Mouse (Mus musculus): ENCODE measurements around the gene Clca3b. TPM values are rescaled to one million over a fixed set of nuclear protein-coding genes. Genes with fewer than 3 reads are reported as not detected.

Clca3b gene
- not detected for polyA plus RNA-seq (2017; shearing (Covaris generic))

GRCm38 (mm10) chr3:144849014-144849556, at the start of gene Clca3b:
TSS of gene Clca3b (minus strand) at chr3:144849357.

GRCm38 (mm10) chr3:144819219-144819618, 29.9 kb downstream of the Clca3b start, which contains the start of gene Clca3a2:
TSS of gene Clca3a2 (minus strand) at chr3:144819494.

Other genes starting within 250 kb of the Clca3b start
- 208 TPM for gene Sh3glb1, start 129.0 kb downstream of the Clca3b start, polyA plus RNA-seq (2017; shearing (Covaris generic))
- gene Clca3a1, start 88.4 kb downstream of the Clca3b start, polyA plus RNA-seq (2017; shearing (Covaris generic)) = not detected
- gene Clca3a2, start 29.9 kb downstream of the Clca3b start, polyA plus RNA-seq (2017; shearing (Covaris generic)) = 0.13 TPM
- not detected for gene Clca4b, start 83.2 kb upstream of the Clca3b start, polyA plus RNA-seq (2017; shearing (Covaris generic))
- gene Clca4a, start 125.7 kb upstream of the Clca3b start, polyA plus RNA-seq (2017; shearing (Covaris generic)) = not detected
- 0.21 TPM for gene Clca1, start 183.4 kb upstream of the Clca3b start, polyA plus RNA-seq (2017; shearing (Covaris generic))

All from effector memory CD4-positive, alpha-beta T cell, adult 7 months (primary cell).